Mouse (Mus musculus): Measurements from ENCODE around the gene Olfr1037.
"Not testable (repeated sequence)": the region's sequence is repeated elsewhere in the genome, so short reads cannot be mapped to it uniquely, and the experiment has no call there.

Gene Olfr1037

DNA sequence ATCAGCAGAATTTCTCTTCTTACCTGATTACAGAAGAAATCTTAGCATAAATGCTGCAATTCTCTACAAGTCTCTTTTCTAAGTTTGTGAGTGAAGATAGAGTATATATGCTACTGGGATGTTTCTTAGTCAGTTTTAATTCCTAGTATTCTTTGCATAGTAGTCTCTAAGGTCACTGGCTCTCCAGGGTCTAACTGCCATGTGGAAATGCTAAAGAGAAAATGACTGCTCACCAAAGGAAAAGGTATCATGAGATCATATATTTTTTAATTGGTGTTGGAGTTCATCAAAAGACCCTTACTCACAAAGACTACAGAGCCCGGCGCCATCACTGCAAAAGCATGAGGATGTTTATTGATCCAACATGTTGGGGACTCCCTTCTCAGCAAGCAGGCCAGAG lies at the start of gene Olfr1037:
TSS of gene Olfr1037 (minus strand) at position 101 of the 400 bp plus-strand sequence.
- no peak for DNase-seq (ENCODE audit: low spot score)

DNA sequence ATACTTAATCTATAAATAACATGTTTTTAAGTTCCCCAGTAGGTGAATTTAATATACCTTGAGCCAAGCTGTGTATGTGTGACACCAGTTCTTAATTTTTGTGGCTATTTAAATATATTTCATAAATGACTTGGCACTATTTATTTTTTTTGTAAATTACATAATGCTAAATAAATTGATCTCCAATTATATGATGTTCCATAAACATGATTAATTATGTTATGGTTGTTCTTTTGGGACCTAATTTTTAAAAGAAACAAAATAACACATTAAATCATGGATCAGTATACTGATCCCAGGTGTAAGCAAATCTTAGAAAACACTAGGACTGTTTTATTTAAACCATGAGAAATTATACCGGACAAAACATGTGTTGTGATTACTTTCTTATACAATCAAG lies 48.6 kb upstream of the Olfr1037 start, which contains the start of gene Olfr1039:
TSS of gene Olfr1039 (minus strand) at position 101 of the 400 bp plus-strand sequence.
- DNase-seq (ENCODE audit: low spot score): no peak

DNA sequence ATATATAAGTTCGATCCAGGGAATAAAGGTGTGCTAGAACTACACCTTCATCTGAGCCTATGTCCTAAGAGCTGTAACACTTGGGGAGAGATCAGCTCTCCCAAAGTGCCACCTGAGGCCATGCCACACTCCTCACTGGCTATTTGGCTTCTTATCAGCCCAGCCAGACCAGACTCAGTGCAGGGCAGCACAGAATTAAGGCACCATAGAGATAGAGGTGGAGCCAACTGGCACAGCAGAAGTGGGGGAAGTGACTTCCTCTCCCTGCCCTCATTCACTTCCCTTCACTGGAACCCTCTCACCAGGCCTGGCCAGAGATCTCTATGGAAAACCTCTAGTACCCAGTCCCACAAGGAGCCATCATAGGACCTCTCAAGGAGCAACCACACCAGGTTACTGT lies 6.7 kb downstream of the Olfr1037 start:
- DNase-seq (ENCODE audit: low spot score): not testable (repeated sequence)

DNA sequence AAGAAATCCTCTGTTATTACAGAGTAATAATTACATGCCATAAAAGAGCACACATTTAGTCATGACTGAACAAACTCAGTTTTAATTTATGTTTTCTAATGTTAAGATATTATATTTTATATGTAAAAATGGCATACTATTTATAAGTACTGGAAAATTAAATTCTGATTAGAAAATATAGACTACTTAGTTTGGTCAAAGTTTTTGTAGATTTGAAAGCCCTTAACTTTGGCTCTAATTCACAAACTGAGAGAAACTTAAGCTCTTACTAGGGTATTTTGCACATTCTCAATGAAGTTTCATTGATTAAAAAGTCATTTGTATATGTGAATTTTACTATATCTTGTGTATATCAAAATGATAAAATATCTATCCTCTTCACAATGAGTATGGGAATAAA lies 13.5 kb downstream of the Olfr1037 start, which contains the start of gene Olfr1036:
TSS of gene Olfr1036 (plus strand) at position 301 of the 400 bp plus-strand sequence.
- not testable (repeated sequence) for DNase-seq (ENCODE audit: low spot score)

DNA sequence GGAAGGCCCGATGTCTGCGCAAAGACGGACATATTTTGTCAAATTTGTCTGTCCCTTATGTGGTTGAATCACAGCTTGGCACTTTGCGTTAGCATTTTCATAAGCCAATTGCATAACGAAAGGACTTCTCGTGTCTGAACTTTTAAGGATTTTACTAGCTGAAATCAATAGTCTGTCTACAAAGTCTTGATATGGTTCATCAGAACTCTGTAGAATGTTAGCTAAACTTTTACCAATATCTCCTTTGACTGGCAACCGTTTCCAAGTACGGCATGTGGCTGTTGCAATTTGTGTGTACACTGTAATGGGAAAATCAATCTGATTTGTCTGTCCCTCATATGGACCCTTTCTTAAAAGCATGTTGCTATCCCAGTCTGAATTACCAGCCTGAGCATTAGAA lies 17.0 kb downstream of the Olfr1037 start:
- no peak for DNase-seq (ENCODE audit: low spot score)

DNA sequence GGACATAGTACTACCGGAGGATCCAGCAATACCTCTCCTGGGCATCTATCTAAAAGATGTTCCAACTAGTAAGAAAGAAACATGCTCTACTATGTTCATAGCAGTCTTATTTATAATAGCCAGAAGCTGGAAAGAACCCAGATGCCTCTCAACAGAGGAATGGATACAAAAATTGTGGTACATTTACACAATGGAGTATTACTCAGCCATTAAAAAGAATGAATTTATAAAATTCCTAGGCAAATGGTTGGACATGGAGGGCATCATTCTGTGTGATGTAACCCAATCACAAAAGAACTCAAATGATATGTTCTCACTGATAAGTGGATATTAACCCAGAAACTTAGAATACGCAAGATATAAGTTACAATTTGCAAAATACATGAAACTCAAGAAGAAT lies 23.4 kb downstream of the Olfr1037 start:
- DNase-seq (ENCODE audit: low spot score): not testable (repeated sequence)

DNA sequence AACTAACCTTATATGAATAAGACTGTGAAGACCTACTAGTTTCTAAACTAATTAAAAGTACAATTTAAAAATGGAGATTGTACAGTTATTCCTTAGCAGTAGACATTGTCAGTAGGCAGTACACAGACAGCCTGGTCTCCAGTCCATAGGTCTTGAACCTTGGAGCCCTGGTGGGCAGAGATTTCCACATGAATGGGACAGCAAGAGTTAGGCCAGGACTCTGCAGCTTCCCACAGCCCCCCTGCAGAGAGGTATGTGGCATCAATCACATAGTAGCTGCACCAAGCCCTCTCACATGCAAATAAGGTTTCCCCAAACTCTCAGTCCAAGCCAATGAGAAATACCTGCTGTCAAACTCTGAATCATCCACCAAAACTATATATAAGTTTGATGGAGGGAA lies 36.4 kb downstream of the Olfr1037 start:
- not testable (repeated sequence) for DNase-seq (ENCODE audit: low spot score)

DNA sequence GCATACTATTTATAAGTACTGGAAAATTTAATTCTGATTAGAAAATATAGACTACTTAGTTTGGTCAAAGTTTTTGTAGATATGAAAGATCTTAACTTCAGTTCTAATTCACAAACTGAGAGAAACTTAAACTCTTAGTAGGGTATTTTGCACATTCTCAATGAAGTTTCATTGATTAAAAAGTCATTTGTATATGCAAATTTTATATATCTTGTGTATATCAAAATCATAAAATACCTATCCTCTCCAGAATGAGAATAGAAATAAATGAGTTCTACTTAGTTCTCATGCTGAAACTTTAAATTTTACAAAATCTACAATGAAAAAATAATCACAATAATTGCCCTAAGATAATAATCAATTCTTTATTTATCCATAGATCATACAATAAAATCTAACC lies 41.6 kb downstream of the Olfr1037 start, which contains the start of gene Olfr1034:
TSS of gene Olfr1034 (plus strand) at position 301 of the 400 bp plus-strand sequence.
- no peak for DNase-seq (ENCODE audit: low spot score)
